Mouse (Mus musculus) retina, adult 2 months (tissue): ENCODE measurements around the gene Snx25.
"Not testable (repeated sequence)": the region's sequence is repeated elsewhere in the genome, so short reads cannot be mapped to it uniquely, and the experiment has no call there.

Experiments
- DNase-seq: peaks from one replicate; pipeline ENCODE4 v3.0.0-alpha.2; 2012; ENCODE audit warnings: low read depth, low spot score

The Snx25 gene

GRCm38 (mm10) chr8:46137843-46138596, 13.9 kb downstream of the Snx25 start:
- no peak for DNase-seq

- no peak for DNase-seq
Observed at GRCm38 (mm10) chr8:46137336-46137735, 14.6 kb downstream of the Snx25 start.

GRCm38 (mm10) chr8:46135546-46135945, 16.4 kb downstream of the Snx25 start:
- DNase-seq, result not testable (repeated sequence)

- no peak for DNase-seq
Observed at GRCm38 (mm10) chr8:46130426-46130825, 21.5 kb downstream of the Snx25 start.

GRCm38 (mm10) chr8:46122498-46122897, 29.5 kb downstream of the Snx25 start:
- DNase-seq, result no peak

GRCm38 (mm10) chr8:46119176-46119575, 32.8 kb downstream of the Snx25 start:
- no peak for DNase-seq

GRCm38 (mm10) chr8:46117172-46117571, 34.8 kb downstream of the Snx25 start:
- DNase-seq, result no peak

- DNase-seq, result not testable (repeated sequence)
Observed at GRCm38 (mm10) chr8:46113421-46114170, 38.4 kb downstream of the Snx25 start.

- no peak for DNase-seq
Observed at GRCm38 (mm10) chr8:46107690-46108089, 44.3 kb downstream of the Snx25 start.

- DNase-seq, result no peak
Observed at GRCm38 (mm10) chr8:46103434-46103833, 48.5 kb downstream of the Snx25 start.

GRCm38 (mm10) chr8:46092667-46093360, 59.1 kb downstream of the Snx25 start:
- DNase-seq, result no peak

- DNase-seq, result no peak
Observed at GRCm38 (mm10) chr8:46083141-46083540, 68.8 kb downstream of the Snx25 start.

- no peak for DNase-seq
Observed at GRCm38 (mm10) chr8:46081030-46081429, 70.9 kb downstream of the Snx25 start.

- DNase-seq, result no peak
Observed at GRCm38 (mm10) chr8:46078866-46079265, 73.1 kb downstream of the Snx25 start.

- DNase-seq, result no peak
Observed at GRCm38 (mm10) chr8:46075223-46075622, 76.7 kb downstream of the Snx25 start.

GRCm38 (mm10) chr8:46073540-46074140, 78.3 kb downstream of the Snx25 start:
- DNase-seq, result no peak

GRCm38 (mm10) chr8:46072798-46073197, 79.2 kb downstream of the Snx25 start:
- DNase-seq, result no peak

GRCm38 (mm10) chr8:46040260-46040659, 111.7 kb downstream of the Snx25 start:
- no peak for DNase-seq

- DNase-seq, result no peak
Observed at GRCm38 (mm10) chr8:46039666-46040065, 112.3 kb downstream of the Snx25 start.

GRCm38 (mm10) chr8:46036217-46036616, 115.7 kb downstream of the Snx25 start:
- DNase-seq, result no peak

GRCm38 (mm10) chr8:46024392-46024791, 127.6 kb downstream of the Snx25 start:
- no peak for DNase-seq

- no peak for DNase-seq
Observed at GRCm38 (mm10) chr8:46022758-46023157, 129.2 kb downstream of the Snx25 start.
